9 mouse cellular contexts compared by ENCODE assay signal in genomic region chr9:96952310-96952975, GRCm38 (mm10). TPM values are rescaled to one million over a fixed set of nuclear protein-coding genes. Genes with fewer than 3 reads are reported as not detected.
A peak's percentile ranks its signal among the peaks of the same experiment; 100 is the strongest.
DNase-seq lines count a peak whose midpoint lies in the region; ATAC-seq lines count a peak whose summit lies in the region.
"Had no signal": no experiment of that assay in that cellular context is flagged by ENCODE, and none has a peak within 500 bp of the region (broad histone marks: within the 10 kb centered on the region; RNA-seq: fewer than 3 reads in every experiment).

No protein-coding gene starts in this region.

- H3K4me1 ChIP-seq in intestine, embryonic 15.5 days (replicated peaks), result peaks cover 26% of the 10 kb centered on the region
- peaks cover 73% of the 10 kb centered on the region for H3K4me1 ChIP-seq in limb, embryonic 10.5 days
- H3K4me1 ChIP-seq in midbrain, embryonic 15.5 days, result peaks cover 15% of the 10 kb centered on the region
- H3K4me1 ChIP-seq: liver, embryonic 13.5 days had no signal

- H3K9ac ChIP-seq in intestine, embryonic 15.5 days, result no peak overlapping the region
- no peak overlapping the region for H3K9ac ChIP-seq in midbrain, embryonic 15.5 days
- H3K9ac ChIP-seq: embryonic facial prominence, embryonic 15.5 days; liver, embryonic 13.5 days had no signal

- H3K27me3 ChIP-seq in intestine, embryonic 15.5 days (replicated peaks), result no peaks in the 10 kb centered on the region
- H3K27me3 ChIP-seq in limb, embryonic 10.5 days (ENCODE audit: low read depth, poor library complexity, severe bottlenecking), result no peaks in the 10 kb centered on the region
- H3K27me3 ChIP-seq in midbrain, embryonic 15.5 days (replicated peaks), result no peaks in the 10 kb centered on the region
- H3K27me3 ChIP-seq: embryonic facial prominence, embryonic 15.5 days had no signal

- H3K27ac ChIP-seq in intestine, embryonic 15.5 days, result peak overlapping the region; percentile 45; the same call in 1 of the 2 replicates
- no peak overlapping the region for H3K27ac ChIP-seq in limb, embryonic 10.5 days
- H3K27ac ChIP-seq in midbrain, embryonic 15.5 days, result no peak overlapping the region
- H3K27ac ChIP-seq: embryonic facial prominence, embryonic 15.5 days; liver, embryonic 13.5 days had no signal

- WGBS in intestine, embryonic 15.5 days, result 36% methylated on average over 9 of the region's 9 CpGs
- WGBS in limb, embryonic 10.5 days, result 62% methylated on average over 9 of the region's 9 CpGs
- WGBS in midbrain, embryonic 15.5 days, result 88% methylated on average over 9 of the region's 9 CpGs

- DNase-seq in left cerebral cortex, adult 18-20 months (ENCODE audit: low spot score in 2 of 2), result peak; percentile 12 to 55
- DNase-seq in left cerebral cortex, adult 8-10 months (ENCODE audit: low spot score in 2 of 2), result no peak
- DNase-seq in A20 (ENCODE audit: low read depth, low spot score), result peak; percentile 55
- DNase-seq in CD4-positive, CD25-positive, alpha-beta regulatory T cell, adult 2 months (ENCODE audit: low read depth, low spot score), result peak; percentile 43
- no peak for DNase-seq in limb, embryonic 10.5 days (ENCODE audit: low spot score)
- DNase-seq: liver, embryonic 13.5 days had no signal

- H3K9me3 ChIP-seq in intestine, embryonic 15.5 days, result no peaks in the 10 kb centered on the region
- H3K9me3 ChIP-seq in limb, embryonic 10.5 days (replicated peaks), result no peaks in the 10 kb centered on the region
- no peaks in the 10 kb centered on the region for H3K9me3 ChIP-seq in midbrain, embryonic 15.5 days
- H3K9me3 ChIP-seq: embryonic facial prominence, embryonic 15.5 days; liver, embryonic 13.5 days had no signal

- ATAC-seq in intestine, embryonic 15.5 days, result peak; percentile 73
- ATAC-seq in midbrain, embryonic 15.5 days (replicated peaks), result no peak

- H3K4me3 ChIP-seq in intestine, embryonic 15.5 days (replicated peaks), result no peak overlapping the region
- no peak overlapping the region for H3K4me3 ChIP-seq in limb, embryonic 10.5 days
- H3K4me3 ChIP-seq in midbrain, embryonic 15.5 days, result no peak overlapping the region
- H3K4me3 ChIP-seq: embryonic facial prominence, embryonic 15.5 days; liver, embryonic 13.5 days had no signal

- no peak overlapping the region for H3K4me2 ChIP-seq in intestine, embryonic 15.5 days (replicated peaks)
- H3K4me2 ChIP-seq in midbrain, embryonic 15.5 days, result no peak overlapping the region
- H3K4me2 ChIP-seq: embryonic facial prominence, embryonic 15.5 days; liver, embryonic 13.5 days had no signal

- H3K36me3 ChIP-seq in intestine, embryonic 15.5 days, result no peaks in the 10 kb centered on the region
- peaks cover 12% of the 10 kb centered on the region; the same call in 1 of the 2 replicates for H3K36me3 ChIP-seq in limb, embryonic 10.5 days
- no peaks in the 10 kb centered on the region for H3K36me3 ChIP-seq in midbrain, embryonic 15.5 days (replicated peaks)
- H3K36me3 ChIP-seq: embryonic facial prominence, embryonic 15.5 days; liver, embryonic 13.5 days had no signal

RNA-seq across cellular contexts. Expression of gene Pxylp1, which starts 60.0 kb away (rescaled TPM):
- total RNA-seq in left cerebral cortex, adult 18-20 months (2021), result 10 to 100 TPM; 19.4 to 21.3 TPM
- 10 to 100 TPM; 17.8 to 28.5 (median 20.7) TPM for total RNA-seq in left cerebral cortex, adult 8-10 months (2022)
- polyA plus RNA-seq in intestine, embryonic 15.5 days (2015; fragmentation: Nextera tagmentation; extraction: Ambion mirVana), result 37.6 and 41.5 TPM in 2 replicates
- 11.4 and 15.3 TPM in 2 replicates for polyA plus RNA-seq in limb, embryonic 10.5 days (2016; fragmentation: Nextera tagmentation; extraction: Ambion mirVana)
- polyA plus RNA-seq in midbrain, embryonic 15.5 days (2015; fragmentation: Nextera tagmentation; extraction: Ambion mirVana), result 42.4 and 48.6 TPM in 2 replicates

Comparison
In these comparisons a context has a peak if more than half of its experiments do, and no peak if none do; other contexts are left out.
1. DNase-seq: peak in left cerebral cortex, adult 18-20 months (2 of 2), A20 (single experiment) and CD4-positive, CD25-positive, alpha-beta regulatory T cell, adult 2 months (single experiment); none in left cerebral cortex, adult 8-10 months (0 of 2) and limb, embryonic 10.5 days (single experiment).